Mouse (Mus musculus) forebrain, postnatal 0 days (tissue): ENCODE results near the gene Akr1c19. TPM values are rescaled to one million over a fixed set of nuclear protein-coding genes. Genes with fewer than 3 reads are reported as not detected.
A peak's percentile ranks its signal among the peaks of the same experiment; 100 is the strongest.

Experiments
- ATAC-seq: fragments of 200-750 bp; cut with Nextera tagmentation; 2 replicates; pipeline ENCODE4 v1.8.0; 2017; ENCODE audit warnings: mild to moderate bottlenecking, moderate library complexity
- DNase-seq: peaks from one replicate; pipeline ENCODE4 v3.0.0-alpha.2; 2015
- H3K27ac ChIP-seq: fragments of 300-500 bp; sonication (generic); 2 replicates; pipeline ENCODE4 v1.5.1; 2014; ENCODE audit warnings: low read depth, mild to moderate bottlenecking, antibody characterized with exemption, low read length, moderate library complexity, mixed read lengths
- H3K27me3 ChIP-seq: fragments of 300-500 bp; sonication (generic); 2 replicates; pipeline ENCODE4 v1.6.1; 2014; ENCODE audit warnings: mild to moderate bottlenecking, low read length, mixed read lengths; ENCODE audit not compliant: insufficient read depth
- H3K36me3 ChIP-seq: fragments of 300-500 bp; sonication (generic); 2 replicates; pipeline ENCODE4 v1.6.1; 2014; ENCODE audit warnings: mild to moderate bottlenecking, moderate library complexity; ENCODE audit not compliant: insufficient read depth
- H3K4me1 ChIP-seq: fragments of 300-500 bp; sonication (generic); 2 replicates; pipeline ENCODE4 v1.6.1; 2014; ENCODE audit warnings: antibody characterized with exemption; ENCODE audit not compliant: insufficient read depth
- H3K4me2 ChIP-seq: fragments of 300-500 bp; sonication (generic); 2 replicates; pipeline ENCODE4 v1.6.1; 2014; ENCODE audit warnings: low read depth, mild to moderate bottlenecking, moderate library complexity
- H3K4me3 ChIP-seq: fragments of 300-500 bp; sonication (generic); 2 replicates; pipeline ENCODE4 v1.5.1; 2014; ENCODE audit warnings: low read depth, low read length, mixed read lengths
- H3K9ac ChIP-seq: fragments of 300-500 bp; sonication (generic); 2 replicates; pipeline ENCODE4 v1.6.1; 2014; ENCODE audit warnings: mild to moderate bottlenecking
- H3K9me3 ChIP-seq: fragments of 300-500 bp; sonication (generic); 2 replicates; pipeline ENCODE4 v1.6.1; 2016; ENCODE audit warnings: low read length
- CTCF ChIP-seq: sonication (generic); IDR thresholded peaks from 2 replicates; pipeline ENCODE4 v1.5.1; 2016; ENCODE audit warnings: antibody characterized with exemption, control low read depth, low read depth
- WGBS: fragments of 180-500 bp; shearing (Covaris S2); extraction: QIAGEN DNeasy Blood & Tissue Kit; methylation state at CpG from one replicate; pipeline ENCODE4 v1.1.7; 2014; 5-methylcytosine and 5-hydroxymethylcytosine counted together
- polyA plus RNA-seq: library from polyadenylated mRNA; unstranded; fragments of >200 nt; fragmentation: Nextera tagmentation; extraction: Ambion mirVana; gene quantifications from 2 replicates; pipeline ENCODE4 v1.2.1, GENCODE M21; 2015
- total RNA-seq: library from RNA; depleted of rRNA; stranded (reverse); fragments of >200 nt; gene quantifications from 2 replicates; pipeline ENCODE4 v1.2.3, GENCODE M21; 2014; rRNA removed

The Akr1c19 gene
- total and polyA plus RNA-seq, 2 experiments from 2014 or later, result 5.3 to 10.5 TPM

- H3K9ac ChIP-seq, result no peak overlapping the region
- H3K4me3 ChIP-seq, result no peak overlapping the region
- ATAC-seq, result no peak
- DNase-seq, result no peak
- no peaks in the 10 kb centered on the region for H3K36me3 ChIP-seq
- TF ChIP-seq CTCF, result no peak
- no peak overlapping the region for H3K4me2 ChIP-seq
- no peak overlapping the region for H3K27ac ChIP-seq
- H3K9me3 ChIP-seq, result no peaks in the 10 kb centered on the region
- H3K27me3 ChIP-seq, result no peaks in the 10 kb centered on the region
- no peaks in the 10 kb centered on the region for H3K4me1 ChIP-seq
Measured at GRCm38 (mm10) chr13:4270860-4271259, 42.4 kb downstream of the Akr1c19 start.

DNA sequence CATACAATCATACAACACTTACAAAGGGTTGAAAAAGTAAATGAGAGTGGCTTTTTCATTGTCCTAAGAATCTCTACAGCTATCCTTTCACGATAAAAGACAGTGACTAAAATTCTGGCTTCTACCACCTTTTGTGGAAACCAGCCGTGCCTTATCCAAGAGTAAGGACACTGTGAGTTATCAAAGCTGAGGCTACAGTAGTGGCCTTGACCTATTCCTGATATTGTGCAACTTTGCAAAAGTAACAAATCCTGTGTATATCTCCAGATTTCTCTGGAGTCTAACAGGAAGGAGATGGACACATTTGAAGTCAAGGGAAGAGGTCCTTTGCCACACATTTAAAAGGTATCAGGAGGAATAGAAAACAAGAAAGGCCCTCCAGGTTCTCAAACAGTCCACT is 49.0 kb downstream of the Akr1c19 start:
- no peak overlapping the region for H3K4me3 ChIP-seq
- H3K4me2 ChIP-seq, result no peak overlapping the region
- DNase-seq (no peak), ATAC-seq (no peak)
- no peak overlapping the region for H3K9ac ChIP-seq
- H3K9me3 ChIP-seq, result no peaks in the 10 kb centered on the region
- no peak for TF ChIP-seq CTCF
- no peaks in the 10 kb centered on the region for H3K4me1 ChIP-seq
- H3K36me3 ChIP-seq, result no peaks in the 10 kb centered on the region
- no peaks in the 10 kb centered on the region for H3K27me3 ChIP-seq
- 88% methylated on average over 2 of the region's 2 CpGs for WGBS
- no peak overlapping the region for H3K27ac ChIP-seq

DNA sequence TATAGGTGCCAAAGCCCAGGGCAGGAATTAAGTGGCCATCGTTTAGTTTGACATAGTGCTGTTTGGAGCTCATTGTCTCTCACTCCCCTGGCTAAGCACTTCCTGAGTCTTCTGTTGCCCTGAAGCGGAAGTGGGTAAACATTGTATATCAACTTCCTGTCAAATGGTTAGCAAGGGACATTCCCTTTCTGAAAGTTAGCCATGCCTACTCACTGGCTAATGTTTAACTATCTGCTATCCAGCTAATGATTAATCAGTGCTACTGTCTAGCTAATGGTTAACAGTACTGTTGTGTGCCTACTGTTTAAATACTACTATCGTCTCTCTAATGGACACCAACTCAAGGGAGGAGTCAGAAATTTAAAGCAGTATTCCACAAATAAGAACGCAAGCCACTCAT is 50.8 kb downstream of the Akr1c19 start, which contains the start of gene Akr1c12:
Akr1c12 (minus strand) TSS at position 150 of the 400 bp plus-strand sequence.
- H3K9me3 ChIP-seq, result no peaks in the 10 kb centered on the region
- no peak for ATAC-seq
- DNase-seq, result no peak
- no peak within 1 kb of the TSS for H3K27ac ChIP-seq
- H3K4me3 ChIP-seq, result no peak within 1 kb of the TSS
- TF ChIP-seq CTCF, result no peak
- no peaks in the 10 kb centered on the region for H3K4me1 ChIP-seq
- WGBS, result 86% methylated on average over 4 of the region's 4 CpGs
- no peaks in the 10 kb centered on the region for H3K27me3 ChIP-seq
- H3K4me2 ChIP-seq, result no peak within 1 kb of the TSS
- no peaks in the 10 kb centered on the region for H3K36me3 ChIP-seq
- H3K9ac ChIP-seq, result no peak within 1 kb of the TSS

DNA sequence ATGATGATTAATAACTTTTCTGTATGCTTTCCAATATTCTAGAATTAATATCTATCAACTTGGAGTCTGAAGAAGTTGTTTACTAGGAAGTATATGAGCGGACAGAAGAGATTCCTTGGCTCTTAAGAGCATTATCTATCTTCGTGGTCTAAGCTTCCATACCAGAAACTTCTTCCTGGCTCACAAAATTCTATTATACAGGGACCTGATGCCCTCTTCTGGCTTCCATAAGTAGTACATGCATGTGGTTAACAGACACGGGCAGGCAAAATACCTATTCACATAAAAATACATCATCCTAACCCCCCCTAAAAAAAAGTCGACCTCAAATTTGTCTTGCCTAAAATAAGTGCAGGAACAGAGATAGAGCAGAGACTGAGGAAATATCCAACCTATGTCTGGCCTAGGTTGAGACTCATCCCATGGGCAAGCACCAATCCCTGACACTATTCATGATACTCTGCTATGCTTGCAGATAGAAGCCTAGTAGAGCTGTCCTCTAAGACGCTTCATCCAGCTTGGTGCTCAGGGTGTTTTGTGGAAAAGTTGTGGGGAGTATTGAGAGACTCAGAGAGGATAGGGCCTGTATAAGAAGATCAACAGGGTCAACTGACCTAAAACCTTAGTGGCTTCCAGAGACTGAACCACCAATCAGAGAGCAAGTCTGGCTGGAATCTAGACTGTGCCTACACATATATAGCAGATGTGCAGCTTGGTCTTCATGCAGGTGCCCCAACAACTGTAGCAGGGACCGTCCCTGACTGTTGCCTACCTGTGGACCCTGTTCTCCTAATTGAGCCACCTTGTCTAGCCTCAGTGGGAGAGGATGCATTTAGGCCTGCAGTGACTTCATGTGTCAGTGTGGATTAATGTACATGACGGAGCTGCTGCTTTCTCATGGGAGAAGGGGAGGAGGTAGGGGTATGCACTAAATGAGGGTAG is 53.2 kb downstream of the Akr1c19 start:
- H3K4me3 ChIP-seq, result no peak overlapping the region
- H3K27me3 ChIP-seq, result no peaks in the 10 kb centered on the region
- no peaks in the 10 kb centered on the region for H3K4me1 ChIP-seq
- H3K4me2 ChIP-seq, result no peak overlapping the region
- TF ChIP-seq CTCF, result peak; percentile 72
- H3K27ac ChIP-seq, result no peak overlapping the region
- ATAC-seq (peak; percentile 77), DNase-seq (peak; percentile 70)
- 37% methylated on average over 7 of the region's 7 CpGs for WGBS
- no peak overlapping the region for H3K9ac ChIP-seq
- H3K9me3 ChIP-seq, result no peaks in the 10 kb centered on the region
- no peaks in the 10 kb centered on the region for H3K36me3 ChIP-seq

DNA sequence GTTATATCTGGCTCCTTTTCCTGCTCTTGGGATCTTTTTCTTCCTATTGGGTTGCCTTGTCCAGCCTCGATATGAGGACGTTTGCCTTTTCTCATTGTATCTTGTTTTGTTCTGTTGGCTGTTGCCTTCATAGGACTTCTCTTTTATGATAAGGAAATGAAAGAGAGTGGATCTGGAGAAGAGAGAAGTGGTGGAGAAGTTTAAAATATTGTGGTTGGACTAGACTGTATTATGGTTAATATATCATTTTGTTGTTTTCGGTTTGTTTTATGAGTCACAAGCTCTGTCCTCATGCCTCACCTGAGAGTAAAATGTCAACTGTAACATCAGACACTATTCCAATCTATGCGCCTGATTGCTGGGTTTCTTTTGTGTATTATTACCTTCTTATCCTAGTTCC is 68.5 kb downstream of the Akr1c19 start:
- Histone ChIP-seq H3K27ac (no peak overlapping the region), H3K9ac (no peak overlapping the region), H3K27me3 (no peaks in the 10 kb centered on the region), H3K4me3 (no peak overlapping the region), H3K9me3 (no peaks in the 10 kb centered on the region), H3K36me3 (no peaks in the 10 kb centered on the region), H3K4me1 (no peaks in the 10 kb centered on the region), H3K4me2 (no peak overlapping the region)
- ATAC-seq (no peak), DNase-seq (no peak)
- TF ChIP-seq CTCF, result no peak
- 91% methylated on average over 4 of the region's 4 CpGs for WGBS

Other genes starting within 250 kb of the Akr1c19 start
- 2.2 and 2.6 TPM in 2 replicates for gene Akr1c14, start 179.7 kb upstream of the Akr1c19 start, total RNA-seq
- gene Akr1c14, start 179.7 kb upstream of the Akr1c19 start, polyA plus RNA-seq, result 0.71 and 1.1 TPM in 2 replicates
- 0.23 and 0.76 TPM in 2 replicates for gene Akr1c18, start 78.0 kb upstream of the Akr1c19 start, total RNA-seq
- 1.1 and 2.5 TPM in 2 replicates for gene Akr1c18, start 78.0 kb upstream of the Akr1c19 start, polyA plus RNA-seq
- gene Akr1c13, start 37.5 kb upstream of the Akr1c19 start, total RNA-seq, result 0.33 and 1.7 TPM in 2 replicates
- 1.8 and 2.3 TPM in 2 replicates for gene Akr1c13, start 37.5 kb upstream of the Akr1c19 start, polyA plus RNA-seq
- not detected in 2 replicates for gene Akr1c12, start 50.7 kb downstream of the Akr1c19 start, total RNA-seq
- gene Akr1c12, start 50.7 kb downstream of the Akr1c19 start, polyA plus RNA-seq, result 0.22 and 0.52 TPM in 2 replicates
- not detected in 2 replicates for gene Akr1c6, start 205.6 kb downstream of the Akr1c19 start, total RNA-seq
- gene Akr1c6, start 205.6 kb downstream of the Akr1c19 start, polyA plus RNA-seq, result not detected in 2 replicates